Mouse (Mus musculus) activated CD4-positive, CD25-positive, alpha-beta regulatory T cell, adult 9 weeks (primary cell): ENCODE data around the gene Ankra2. TPM values are rescaled to one million over a fixed set of nuclear protein-coding genes. Genes with fewer than 3 reads are reported as not detected.

Experiments used
- polyA plus RNA-seq: library from polyadenylated mRNA; unstranded; fragments of 100-300 nt; shearing (Covaris generic); gene quantifications from one replicate; pipeline ENCODE4 v1.2.1, GENCODE M21; 2017

Gene Ankra2
- 33.9 TPM for polyA plus RNA-seq

GRCm38 (mm10) chr13:98262636-98263457 is at the start of gene Ankra2, which contains the start of gene Utp15:
Gene Ankra2, plus strand, starts transcription at chr13:98263074.
Gene Utp15, minus strand, starts transcription at chr13:98263041.

DNA sequence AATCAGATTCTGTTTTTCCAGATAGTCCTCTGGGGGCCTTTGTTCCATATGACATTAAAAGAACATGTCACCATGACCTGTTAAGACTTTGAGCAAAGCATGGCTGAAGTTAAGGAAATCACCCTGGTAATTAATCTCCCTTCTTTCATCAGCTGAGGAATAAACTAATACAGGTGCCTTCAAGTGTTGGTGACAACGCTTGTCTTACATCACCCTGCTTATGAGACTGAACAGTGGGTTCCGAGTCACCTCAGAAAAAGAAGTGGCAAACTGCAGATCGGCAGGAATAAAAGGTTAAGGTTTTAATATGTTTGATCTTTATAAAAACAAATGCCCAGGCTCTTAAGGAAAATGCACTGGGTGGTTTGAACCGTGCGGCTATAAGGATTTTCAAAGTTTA is 16.8 kb downstream of the Ankra2 start, which contains the start of gene Gm21976:
Gene Gm21976, plus strand, starts transcription at position 202 of the 400 bp plus-strand sequence.

DNA sequence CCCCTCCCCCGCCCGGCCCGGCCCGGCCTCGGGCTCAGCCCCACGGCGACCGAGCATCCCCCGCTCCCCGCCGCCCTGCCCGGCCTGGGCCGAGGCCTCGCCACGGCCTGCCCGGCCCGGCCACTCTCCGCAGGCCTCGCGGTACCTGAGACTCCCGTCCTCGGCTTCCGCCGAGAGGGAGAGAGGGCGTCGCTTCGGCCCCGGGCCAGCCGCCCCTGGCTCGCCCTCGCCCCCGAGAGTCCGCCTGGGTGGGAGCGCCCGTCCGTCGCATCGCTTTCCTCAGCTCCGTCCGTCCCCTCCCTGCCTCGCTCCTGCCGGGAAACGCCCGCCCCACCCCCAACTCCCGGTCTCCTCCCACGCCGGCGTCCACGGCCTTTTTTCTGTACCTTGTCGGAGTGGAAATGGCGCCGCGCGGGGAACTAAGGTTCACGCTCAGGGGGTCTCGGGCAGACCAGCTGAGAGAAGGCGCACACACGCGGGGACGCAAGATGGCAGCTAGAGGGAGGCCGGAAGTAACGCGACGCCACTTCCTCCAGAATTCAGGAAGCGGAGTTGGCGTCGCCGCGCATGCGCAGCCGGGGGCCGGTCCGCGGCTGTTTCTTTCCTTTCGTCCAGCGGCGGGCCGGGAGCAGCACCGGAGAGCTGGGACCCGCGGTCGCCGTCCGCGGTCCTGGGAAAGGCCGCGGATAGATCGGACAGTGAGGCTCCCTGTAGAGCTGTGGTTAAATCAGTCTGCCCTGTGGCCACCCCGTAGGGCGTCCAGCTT is 53.8 kb downstream of the Ankra2 start, which contains the start of gene Btf3:
Gene Btf3, minus strand, starts transcription at position 527 of the 766 bp plus-strand sequence.

Other genes with a start within 250 kb of the Ankra2 start
- 0.09 TPM for gene Arhgef28, start 56.6 kb upstream of the Ankra2 start, polyA plus RNA-seq
- 53.2 TPM for gene Utp15, start within 50 bp of the Ankra2 start, polyA plus RNA-seq
- not detected for gene Gm21976, start 16.8 kb downstream of the Ankra2 start, polyA plus RNA-seq
- 681 TPM for gene Btf3, start 53.9 kb downstream of the Ankra2 start, polyA plus RNA-seq
- gene Foxd1, start 91.2 kb downstream of the Ankra2 start, polyA plus RNA-seq: not detected
- gene Gm10320, start 228.9 kb downstream of the Ankra2 start, polyA plus RNA-seq: 1.0 TPM